Mouse (Mus musculus): ENCODE measurements around the gene Mtfp1. TPM values are rescaled to one million over a fixed set of nuclear protein-coding genes. Genes with fewer than 3 reads are reported as not detected.

Mtfp1 gene
- polyA plus RNA-seq, 1 experiment from 2014 or later: 4.1 TPM

GRCm38 (mm10) chr11:4083316-4084078 lies 11.7 kb downstream of the Mtfp1 start:
- DNase-seq (ENCODE audit: low spot score): peak; percentile 56

GRCm38 (mm10) chr11:4080219-4080618 lies 15.0 kb downstream of the Mtfp1 start:
- DNase-seq (ENCODE audit: low spot score): peak; percentile 51

- no peak for DNase-seq (ENCODE audit: low spot score)
These were observed 16.8 kb downstream of the Mtfp1 start for GRCm38 (mm10) chr11:4078267-4078933.

- DNase-seq (ENCODE audit: low spot score): peak; percentile 53
These were observed 18.6 kb downstream of the Mtfp1 start for GRCm38 (mm10) chr11:4076633-4077032.

- no peak for DNase-seq (ENCODE audit: low spot score)
These were observed 25.6 kb downstream of the Mtfp1 start for GRCm38 (mm10) chr11:4069664-4070063.

GRCm38 (mm10) chr11:4064627-4065122 lies 30.6 kb downstream of the Mtfp1 start, which contains the start of gene Sec14l3:
Gene Sec14l3, plus strand, starts transcription at chr11:4064841.
- no peak for DNase-seq (ENCODE audit: low spot score)

GRCm38 (mm10) chr11:4062981-4063380 lies 32.3 kb downstream of the Mtfp1 start:
- no peak for DNase-seq (ENCODE audit: low spot score)

- no peak for DNase-seq (ENCODE audit: low spot score)
These were observed 32.7 kb downstream of the Mtfp1 start for GRCm38 (mm10) chr11:4062523-4062922.

- DNase-seq (ENCODE audit: low spot score): no peak
These were observed 34.2 kb downstream of the Mtfp1 start for GRCm38 (mm10) chr11:4060866-4061575.

- DNase-seq (ENCODE audit: low spot score): peak; percentile 64
These were observed 41.7 kb downstream of the Mtfp1 start for GRCm38 (mm10) chr11:4053586-4053985.

- DNase-seq (ENCODE audit: low spot score): no peak
These were observed 46.8 kb downstream of the Mtfp1 start for GRCm38 (mm10) chr11:4048438-4048837.

- no peak for DNase-seq (ENCODE audit: low spot score)
These were observed 47.5 kb downstream of the Mtfp1 start for GRCm38 (mm10) chr11:4047766-4048165.

GRCm38 (mm10) chr11:4046526-4046925 lies 48.7 kb downstream of the Mtfp1 start:
- DNase-seq (ENCODE audit: low spot score): no peak

GRCm38 (mm10) chr11:4043081-4043480 lies 52.2 kb downstream of the Mtfp1 start:
- no peak for DNase-seq (ENCODE audit: low spot score)

Small RNA genes lying within 50 kb of the gene (microRNA-seq; reads per million reads assigned to microRNA genes)
- 3.7 reads per million for gene Mir3060 (ENCODE audit: borderline number of aligned reads)

Other genes starting within 250 kb of the Mtfp1 start
- 0.10 and 0.28 TPM in 2 replicates for gene Osbp2, start 231.5 kb downstream of the Mtfp1 start, polyA plus RNA-seq (2015; fragmentation: Nextera tagmentation; extraction: Ambion mirVana)
- 0.06 and 0.08 TPM in 2 replicates for gene 4921536K21Rik, start 200.3 kb downstream of the Mtfp1 start, polyA plus RNA-seq (2015; fragmentation: Nextera tagmentation; extraction: Ambion mirVana)
- gene Dusp18, start 200.2 kb downstream of the Mtfp1 start, polyA plus RNA-seq (2015; fragmentation: Nextera tagmentation; extraction: Ambion mirVana): 0.62 and 0.71 TPM in 2 replicates
- 0.87 and 0.99 TPM in 2 replicates for gene Slc35e4, start 180.8 kb downstream of the Mtfp1 start, polyA plus RNA-seq (2015; fragmentation: Nextera tagmentation; extraction: Ambion mirVana)
- 25.5 and 27.1 TPM in 2 replicates for gene Tcn2, start 163.3 kb downstream of the Mtfp1 start, polyA plus RNA-seq (2015; fragmentation: Nextera tagmentation; extraction: Ambion mirVana)
- gene Pes1, start 131.5 kb downstream of the Mtfp1 start, polyA plus RNA-seq (2015; fragmentation: Nextera tagmentation; extraction: Ambion mirVana): 54.9 and 66.4 TPM in 2 replicates
- 0.10 TPM in 1 of 2 replicates, not detected in the other for gene 4930556J24Rik, start 118.7 kb downstream of the Mtfp1 start, polyA plus RNA-seq (2015; fragmentation: Nextera tagmentation; extraction: Ambion mirVana)
- 0.17 and 0.39 TPM in 2 replicates for gene Gal3st1, start 111.8 kb downstream of the Mtfp1 start, polyA plus RNA-seq (2015; fragmentation: Nextera tagmentation; extraction: Ambion mirVana)
- 0.08 and 0.27 TPM in 2 replicates for gene Sec14l4, start 64.0 kb downstream of the Mtfp1 start, polyA plus RNA-seq (2015; fragmentation: Nextera tagmentation; extraction: Ambion mirVana)
- gene Sec14l3, start 30.6 kb downstream of the Mtfp1 start, polyA plus RNA-seq (2015; fragmentation: Nextera tagmentation; extraction: Ambion mirVana): 0.64 and 0.91 TPM in 2 replicates
- 0.30 and 0.54 TPM in 2 replicates for gene Sec14l2, start 28.0 kb upstream of the Mtfp1 start, polyA plus RNA-seq (2015; fragmentation: Nextera tagmentation; extraction: Ambion mirVana)
- gene Rnf215, start 39.8 kb upstream of the Mtfp1 start, polyA plus RNA-seq (2015; fragmentation: Nextera tagmentation; extraction: Ambion mirVana): 18.9 and 19.6 TPM in 2 replicates
- 2.0 and 2.2 TPM in 2 replicates for gene Ccdc157, start 64.8 kb upstream of the Mtfp1 start, polyA plus RNA-seq (2015; fragmentation: Nextera tagmentation; extraction: Ambion mirVana)
- gene Sf3a1, start 64.9 kb upstream of the Mtfp1 start, polyA plus RNA-seq (2015; fragmentation: Nextera tagmentation; extraction: Ambion mirVana): 35.4 and 42.0 TPM in 2 replicates
- gene Tbc1d10a, start 91.3 kb upstream of the Mtfp1 start, polyA plus RNA-seq (2015; fragmentation: Nextera tagmentation; extraction: Ambion mirVana): 50.1 and 58.2 TPM in 2 replicates
- gene Castor1, start 122.8 kb upstream of the Mtfp1 start, polyA plus RNA-seq (2015; fragmentation: Nextera tagmentation; extraction: Ambion mirVana): 37.9 and 45.8 TPM in 2 replicates
- gene Osm, start 141.0 kb upstream of the Mtfp1 start, polyA plus RNA-seq (2015; fragmentation: Nextera tagmentation; extraction: Ambion mirVana): 2.1 and 2.6 TPM in 2 replicates
- 0.49 and 0.65 TPM in 2 replicates for gene Lif, start 162.1 kb upstream of the Mtfp1 start, polyA plus RNA-seq (2015; fragmentation: Nextera tagmentation; extraction: Ambion mirVana)

All from thymus, postnatal 0 days (tissue).